Mouse (Mus musculus) monocyte, adult 59 days (primary cell): ENCODE data around the gene Esm1. TPM values are rescaled to one million over a fixed set of nuclear protein-coding genes. Genes with fewer than 3 reads are reported as not detected.

Experiments
- total RNA-seq, 2 experiments: library from RNA; stranded (reverse); gene quantifications; one replicate each; pipeline ENCODE4 v1.2.4; 2023

The Esm1 gene
- total RNA-seq = not detected

DNA sequence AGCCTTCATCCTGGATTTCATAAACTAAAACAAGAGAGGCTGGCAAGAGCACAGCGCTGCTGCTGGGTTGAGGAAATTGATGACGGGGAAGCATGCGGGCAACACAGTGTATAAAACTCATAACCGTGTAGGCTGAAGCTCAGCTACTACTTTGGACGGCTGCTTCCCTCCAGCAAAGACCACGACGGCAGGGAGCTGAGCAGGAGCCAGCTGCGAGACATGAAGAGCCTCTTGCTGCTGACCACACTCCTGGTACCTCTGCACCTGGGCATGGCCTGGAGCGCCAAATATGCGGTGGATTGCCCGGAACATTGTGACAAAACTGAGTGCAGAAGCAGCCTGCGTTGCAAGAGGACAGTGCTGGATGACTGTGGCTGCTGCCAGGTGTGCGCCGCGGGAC is at the start of gene Esm1:
Esm1 (plus strand) TSS at position 36 of the 400 bp plus-strand sequence.

DNA sequence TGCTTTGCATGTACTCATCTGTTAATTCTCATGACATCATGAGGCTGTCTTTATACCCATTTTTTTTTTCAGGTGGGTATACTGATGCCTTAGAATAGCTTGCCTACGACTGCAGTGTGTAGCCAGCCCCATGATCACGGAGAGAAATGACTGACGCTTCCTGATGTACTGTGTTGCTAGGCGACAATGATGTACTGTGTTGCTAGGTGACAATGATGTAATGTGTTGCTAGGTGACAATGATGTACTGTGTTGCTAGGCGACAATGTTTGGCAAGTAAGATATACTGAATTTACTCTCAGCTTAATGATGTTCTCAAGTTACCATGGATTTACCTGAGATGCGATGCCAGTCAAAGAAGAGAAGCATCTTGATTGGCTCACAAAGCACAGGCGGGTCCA is 16.4 kb downstream of the Esm1 start, which contains the start of gene Gzmk:
Gzmk (minus strand) TSS at position 98 of the 400 bp plus-strand sequence.

Other genes starting within 250 kb of the Esm1 start
- 1 to 10 TPM in 1 of 2 experiments, under 1 TPM in 1; 0.27 to 1.0 TPM for gene Ccno, start 221.9 kb upstream of the Esm1 start, total RNA-seq
- not detected for gene Mcidas, start 215.8 kb upstream of the Esm1 start, total RNA-seq
- not detected for gene Cdc20b, start 174.5 kb upstream of the Esm1 start, total RNA-seq
- gene Gpx8, start 163.2 kb upstream of the Esm1 start, total RNA-seq = not detected
- gene Gzma, start 108.7 kb upstream of the Esm1 start, total RNA-seq = under 1 TPM in 1 of 2 experiments, not detected in 1; 0.97 TPM
- not detected for gene Gzmk, start 16.2 kb downstream of the Esm1 start, total RNA-seq
- under 1 TPM; 0.43 to 0.92 TPM for gene BC067074, start 83.5 kb downstream of the Esm1 start, total RNA-seq